Mouse (Mus musculus) small intestine, adult 2 months (tissue): ENCODE measurements around the gene Tyw3. TPM values are rescaled to one million over a fixed set of nuclear protein-coding genes. Genes with fewer than 3 reads are reported as not detected.

Experiments used
- H3K27ac ChIP-seq: fragments of 200-500 bp; 2 replicates; pipeline ENCODE4 v1.5.1; 2012; ENCODE audit warnings: low read depth, low read length, control low read depth, inconsistent platforms; ENCODE audit not compliant: insufficient read depth
- H3K27me3 ChIP-seq: fragments of 200-500 bp; 2 replicates; pipeline ENCODE4 v1.6.1; 2012; ENCODE audit warnings: mild to moderate bottlenecking, moderate library complexity, low read length, inconsistent platforms; ENCODE audit not compliant: control insufficient read depth, insufficient read depth
- H3K36me3 ChIP-seq: fragments of 200-500 bp; 2 replicates; pipeline ENCODE4 v1.6.1; 2012; ENCODE audit warnings: mild to moderate bottlenecking, low read length, control low read depth, inconsistent platforms; ENCODE audit not compliant: control insufficient read depth, insufficient read depth
- H3K4me1 ChIP-seq: fragments of 200-500 bp; 2 replicates; pipeline ENCODE4 v1.6.1; 2012; ENCODE audit warnings: low read length, inconsistent platforms, mixed read lengths; ENCODE audit not compliant: control insufficient read depth, insufficient read depth, insufficient read length
- H3K4me3 ChIP-seq: fragments of 200-500 bp; 2 replicates; pipeline ENCODE4 v1.5.1; 2012; ENCODE audit warnings: low read depth, mild to moderate bottlenecking, control low read depth, inconsistent platforms, low read length, moderate library complexity
- CTCF ChIP-seq: fragments of 200-500 bp; IDR thresholded peaks from 2 replicates; pipeline ENCODE4 v1.5.1; 2012; ENCODE audit warnings: low read depth, mild to moderate bottlenecking, control low read depth, inconsistent platforms, low read length, moderate library complexity, mixed read lengths; ENCODE audit not compliant: insufficient replicate concordance, insufficient read length; ENCODE audit errors: extremely low read depth
- POLR2A ChIP-seq: fragments of 200-500 bp; IDR thresholded peaks from 2 replicates; pipeline ENCODE4 v1.6.1; 2012; ENCODE audit warnings: low read depth, mild to moderate bottlenecking, control low read depth, inconsistent platforms, low read length, moderate library complexity
- WGBS: fragments of 180-500 bp; shearing (Covaris S2); methylation state at CpG from one replicate; pipeline ENCODE4 v1.1.7; 2018; 5-methylcytosine and 5-hydroxymethylcytosine counted together
- polyA plus RNA-seq: library from polyadenylated mRNA; depleted of rRNA; stranded (reverse); fragments of >200 nt; gene quantifications from 2 replicates; pipeline ENCODE4 v1.2.3, GENCODE M21; 2012

Gene Tyw3
- polyA plus RNA-seq, 1 experiment: 0.96 TPM

- WGBS: 60% methylated on average over 3 of the region's 3 CpGs
- H3K27me3 ChIP-seq: no peaks in the 10 kb centered on the region
- TF ChIP-seq CTCF (no peak), POLR2A (no peak)
These were observed 31.5 kb downstream of the Tyw3 start for GRCm38 (mm10) chr3:154565437-154565836.

GRCm38 (mm10) chr3:154562192-154562591 is 34.7 kb downstream of the Tyw3 start:
- H3K4me3 ChIP-seq: no peak overlapping the region
- H3K36me3 ChIP-seq: no peaks in the 10 kb centered on the region
- H3K27ac ChIP-seq: no peak overlapping the region
- 95% methylated on average over 3 of the region's 3 CpGs for WGBS
- TF ChIP-seq POLR2A (no peak), CTCF (no peak)
- no peaks in the 10 kb centered on the region for H3K4me1 ChIP-seq
- no peaks in the 10 kb centered on the region for H3K27me3 ChIP-seq

More at GRCm38 (mm10) chr3:154565437-154565836, 31.5 kb downstream of the Tyw3 start:
- no peak overlapping the region for H3K27ac ChIP-seq
- no peaks in the 10 kb centered on the region for H3K36me3 ChIP-seq
- H3K4me1 ChIP-seq: no peaks in the 10 kb centered on the region
- no peak overlapping the region for H3K4me3 ChIP-seq

GRCm38 (mm10) chr3:154551035-154551411 is 45.9 kb downstream of the Tyw3 start:
- Histone ChIP-seq H3K27ac (no peak overlapping the region), H3K4me1 (no peaks in the 10 kb centered on the region), H3K36me3 (no peaks in the 10 kb centered on the region), H3K4me3 (no peak overlapping the region), H3K27me3 (no peaks in the 10 kb centered on the region)
- TF ChIP-seq CTCF: no peak
- TF ChIP-seq POLR2A: no peak
- 72% methylated on average over 5 of the region's 5 CpGs for WGBS

GRCm38 (mm10) chr3:154550326-154551034 is 46.4 kb downstream of the Tyw3 start:
- H3K27ac ChIP-seq: no peak overlapping the region
- H3K4me1 ChIP-seq: no peaks in the 10 kb centered on the region
- WGBS: 75% methylated on average over 17 of the region's 17 CpGs
- H3K4me3 ChIP-seq: no peak overlapping the region
- H3K36me3 ChIP-seq: no peaks in the 10 kb centered on the region
- TF ChIP-seq CTCF (no peak), POLR2A (no peak)
- H3K27me3 ChIP-seq: no peaks in the 10 kb centered on the region

GRCm38 (mm10) chr3:154548868-154549301 is 48.0 kb downstream of the Tyw3 start:
- WGBS: 17% methylated on average over 8 of the region's 8 CpGs
- Histone ChIP-seq H3K4me3 (no peak overlapping the region), H3K4me1 (no peaks in the 10 kb centered on the region), H3K27me3 (no peaks in the 10 kb centered on the region), H3K36me3 (no peaks in the 10 kb centered on the region), H3K27ac (no peak overlapping the region)
- no peak for TF ChIP-seq CTCF
- TF ChIP-seq POLR2A: no peak

- Histone ChIP-seq H3K27me3 (no peaks in the 10 kb centered on the region), H3K27ac (no peak overlapping the region), H3K36me3 (no peaks in the 10 kb centered on the region), H3K4me3 (no peak overlapping the region), H3K4me1 (no peaks in the 10 kb centered on the region)
- no peak for TF ChIP-seq POLR2A
- TF ChIP-seq CTCF: no peak
- 24% methylated on average over 20 of the region's 20 CpGs for WGBS
These were observed 49.1 kb downstream of the Tyw3 start for GRCm38 (mm10) chr3:154547549-154548426.

GRCm38 (mm10) chr3:154546234-154546633 is 50.7 kb downstream of the Tyw3 start:
- TF ChIP-seq POLR2A: no peak
- Histone ChIP-seq H3K36me3 (no peaks in the 10 kb centered on the region), H3K4me3 (no peak overlapping the region), H3K4me1 (no peaks in the 10 kb centered on the region), H3K27ac (no peak overlapping the region), H3K27me3 (no peaks in the 10 kb centered on the region)
- 58% methylated on average over 4 of the region's 4 CpGs for WGBS
